Mouse (Mus musculus) erythroblast, embryonic 14.5 days (primary cell): ENCODE data around the gene Wnt6. TPM values are rescaled to one million over a fixed set of nuclear protein-coding genes. Genes with fewer than 3 reads are reported as not detected.

Experiments
- H3K27me3 ChIP-seq: 2 replicates; pipeline ENCODE4 v1.6.1; 2012; ENCODE audit warnings: inconsistent platforms; ENCODE audit not compliant: control insufficient read depth
- H3K36me3 ChIP-seq: 2 replicates; pipeline ENCODE4 v1.6.1; 2012; ENCODE audit warnings: mild to moderate bottlenecking, inconsistent platforms; ENCODE audit not compliant: control insufficient read depth
- H3K4me1 ChIP-seq: 2 replicates; pipeline ENCODE4 v1.6.1; 2012; ENCODE audit warnings: inconsistent platforms; ENCODE audit not compliant: control insufficient read depth
- H3K4me3 ChIP-seq: replicated peaks from 2 replicates; pipeline ENCODE3; 2012; ENCODE audit warnings: moderate library complexity, mild to moderate bottlenecking, inconsistent platforms
- H3K9me3 ChIP-seq: 2 replicates; pipeline ENCODE4 v1.6.1; 2012; ENCODE audit warnings: low read length, inconsistent platforms, mixed read lengths; ENCODE audit not compliant: control insufficient read depth
- GATA1 ChIP-seq: IDR thresholded peaks from 2 replicates; pipeline ENCODE4 v1.6.1; 2012; ENCODE audit warnings: low read length, inconsistent platforms, mixed read lengths
- TAL1 ChIP-seq: IDR thresholded peaks from 3 replicates; pipeline ENCODE4 v1.6.1; 2012; ENCODE audit warnings: low read length, inconsistent platforms, mixed read lengths
- polyA plus RNA-seq: library from polyadenylated mRNA; stranded (reverse); fragments of >175 nt; gene quantifications from 2 replicates; pipeline ENCODE4 v1.2.3, GENCODE M21; 2012

Gene Wnt6
- polyA plus RNA-seq, 1 experiment: not detected

GRCm38 (mm10) chr1:74787846-74788245 lies 16.2 kb downstream of the Wnt6 start:
- no peak overlapping the region for H3K4me3 ChIP-seq
- H3K36me3 ChIP-seq: no peaks in the 10 kb centered on the region
- H3K4me1 ChIP-seq: peaks cover 4% of the 10 kb centered on the region
- TF ChIP-seq TAL1: no peak
- TF ChIP-seq GATA1: no peak
- peaks cover 90% of the 10 kb centered on the region for H3K27me3 ChIP-seq
- no peaks in the 10 kb centered on the region for H3K9me3 ChIP-seq

GRCm38 (mm10) chr1:74788603-74789176 lies 17.0 kb downstream of the Wnt6 start:
- no peak overlapping the region for H3K4me3 ChIP-seq
- TF ChIP-seq TAL1 (no peak), GATA1 (no peak)
- H3K4me1 ChIP-seq: peaks cover 4% of the 10 kb centered on the region
- no peaks in the 10 kb centered on the region for H3K36me3 ChIP-seq
- no peaks in the 10 kb centered on the region for H3K9me3 ChIP-seq
- peaks cover 90% of the 10 kb centered on the region for H3K27me3 ChIP-seq

GRCm38 (mm10) chr1:74790095-74790494 lies 18.4 kb downstream of the Wnt6 start:
- TF ChIP-seq GATA1: no peak
- no peak for TF ChIP-seq TAL1
- no peaks in the 10 kb centered on the region for H3K36me3 ChIP-seq
- no peak overlapping the region for H3K4me3 ChIP-seq
- no peaks in the 10 kb centered on the region for H3K9me3 ChIP-seq
- peaks cover 90% of the 10 kb centered on the region for H3K27me3 ChIP-seq
- H3K4me1 ChIP-seq: no peaks in the 10 kb centered on the region

- Histone ChIP-seq H3K4me3 (no peak within 1 kb of the TSS), H3K27me3 (peaks cover 90% of the 10 kb centered on the region), H3K9me3 (no peaks in the 10 kb centered on the region), H3K36me3 (no peaks in the 10 kb centered on the region), H3K4me1 (no peaks in the 10 kb centered on the region)
- no peak for TF ChIP-seq GATA1
- no peak for TF ChIP-seq TAL1
These were observed 19.6 kb downstream of the Wnt6 start, which contains the start of gene Wnt10a for GRCm38 (mm10) chr1:74791249-74791648. Wnt10a (plus strand) TSS chr1:74791516.

GRCm38 (mm10) chr1:74792831-74793660 lies 21.4 kb downstream of the Wnt6 start:
- H3K9me3 ChIP-seq: no peaks in the 10 kb centered on the region
- no peaks in the 10 kb centered on the region for H3K4me1 ChIP-seq
- H3K36me3 ChIP-seq: no peaks in the 10 kb centered on the region
- no peak overlapping the region for H3K4me3 ChIP-seq
- peaks cover 96% of the 10 kb centered on the region for H3K27me3 ChIP-seq
- TF ChIP-seq TAL1 (no peak), GATA1 (no peak)

GRCm38 (mm10) chr1:74794487-74795144 lies 22.9 kb downstream of the Wnt6 start:
- H3K36me3 ChIP-seq: no peaks in the 10 kb centered on the region
- no peak overlapping the region for H3K4me3 ChIP-seq
- peaks cover 98% of the 10 kb centered on the region for H3K27me3 ChIP-seq
- H3K4me1 ChIP-seq: no peaks in the 10 kb centered on the region
- no peaks in the 10 kb centered on the region for H3K9me3 ChIP-seq
- no peak for TF ChIP-seq TAL1
- TF ChIP-seq GATA1: no peak

- Histone ChIP-seq H3K36me3 (no peaks in the 10 kb centered on the region), H3K4me3 (no peak overlapping the region), H3K9me3 (no peaks in the 10 kb centered on the region), H3K4me1 (no peaks in the 10 kb centered on the region), H3K27me3 (peaks cover 98% of the 10 kb centered on the region)
- no peak for TF ChIP-seq TAL1
- no peak for TF ChIP-seq GATA1
These were observed 23.4 kb downstream of the Wnt6 start for GRCm38 (mm10) chr1:74795145-74795529.

- H3K4me1 ChIP-seq: no peaks in the 10 kb centered on the region
- no peak overlapping the region for H3K4me3 ChIP-seq
- peaks cover 97% of the 10 kb centered on the region for H3K27me3 ChIP-seq
- no peaks in the 10 kb centered on the region for H3K9me3 ChIP-seq
- no peaks in the 10 kb centered on the region for H3K36me3 ChIP-seq
- TF ChIP-seq TAL1: no peak
- no peak for TF ChIP-seq GATA1
These were observed 25.8 kb downstream of the Wnt6 start for GRCm38 (mm10) chr1:74797459-74797858.

GRCm38 (mm10) chr1:74800424-74800888 lies 28.8 kb downstream of the Wnt6 start:
- Histone ChIP-seq H3K27me3 (peaks cover 97% of the 10 kb centered on the region), H3K9me3 (no peaks in the 10 kb centered on the region; the same call in 1 of the 2 replicates), H3K4me3 (no peak overlapping the region), H3K4me1 (no peaks in the 10 kb centered on the region), H3K36me3 (no peaks in the 10 kb centered on the region)
- TF ChIP-seq GATA1 (no peak), TAL1 (no peak)
